Mouse (Mus musculus) mouse embryonic stem cell (cell line): ENCODE measurements around the gene Tsn.

Experiments used
- in situ Hi-C, 2 experiments: fragments of 300-500 bp; cut with MboI; formaldehyde crosslinking; loops; 1 replicate in 1 of 2; 3 replicates in 1 of 2; pipeline ENCODE4 v1.14.3; 2019 to 2020; ENCODE audit warnings: low sequenced_read_pairs in 2 of 2, low pct_unique_long_range_greater_than_20kb in 1 of 2, mixed read lengths in 1 of 2; ENCODE audit not compliant: unreplicated experiment in 1 of 2

Gene Tsn

DNA sequence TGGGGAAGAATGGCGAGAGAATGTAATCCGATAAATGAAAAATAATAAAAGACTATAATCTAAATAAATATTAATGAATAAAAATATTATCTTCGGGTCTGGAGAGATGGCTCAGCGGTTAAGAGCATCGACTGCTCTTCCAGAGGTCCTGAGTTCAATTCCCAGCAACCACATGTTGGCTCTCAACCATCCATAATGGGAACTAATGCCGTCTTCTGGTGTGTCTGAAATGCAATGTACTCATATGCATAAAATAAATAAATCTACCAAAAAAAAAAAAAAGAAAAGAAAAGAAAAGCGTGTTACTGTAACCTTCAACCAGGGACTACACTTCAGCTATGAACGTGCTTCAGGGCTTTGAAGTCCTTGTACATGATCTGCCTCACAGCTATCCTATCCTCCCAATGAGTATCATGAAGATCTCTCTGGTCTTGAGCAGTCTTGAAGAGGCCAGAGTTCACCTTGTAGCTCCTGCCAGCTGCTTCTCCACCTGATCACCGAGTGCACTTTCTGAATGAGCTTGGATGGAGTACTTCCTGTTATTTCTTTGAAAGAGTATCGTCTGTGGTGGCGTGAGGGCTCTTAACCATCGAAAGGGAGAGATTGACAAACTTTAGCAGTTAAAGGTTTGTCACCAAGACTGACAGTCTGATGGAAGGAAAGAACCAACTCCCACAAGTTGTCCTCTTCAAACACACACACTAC, at the start of gene Tsn:
Gene Tsn, minus strand, starts transcription at position 118 of the 705 bp plus-strand sequence.
- in situ Hi-C loops, result no loop called here

- in situ Hi-C loops, result loop anchor here in 1 of 2 experiments (25.0 kb wide), 1 partner anchor 378 kb away; no protein-coding TSS in a partner anchor
Observed at GRCm38 (mm10) chr1:118359071-118359761, 47.7 kb upstream of the Tsn start.

- in situ Hi-C loops, result loop anchor here (25.0 kb wide), 2 partner anchors 387 to 412 kb away; no protein-coding TSS in a partner anchor
Observed at GRCm38 (mm10) chr1:118349922-118350321, 38.4 kb upstream of the Tsn start.

- in situ Hi-C loops, result loop anchor here in 1 of 2 experiments (25.0 kb wide), 1 partner anchor 418 kb away; no protein-coding TSS in a partner anchor
Observed at GRCm38 (mm10) chr1:118343649-118344435, 32.3 kb upstream of the Tsn start.

DNA sequence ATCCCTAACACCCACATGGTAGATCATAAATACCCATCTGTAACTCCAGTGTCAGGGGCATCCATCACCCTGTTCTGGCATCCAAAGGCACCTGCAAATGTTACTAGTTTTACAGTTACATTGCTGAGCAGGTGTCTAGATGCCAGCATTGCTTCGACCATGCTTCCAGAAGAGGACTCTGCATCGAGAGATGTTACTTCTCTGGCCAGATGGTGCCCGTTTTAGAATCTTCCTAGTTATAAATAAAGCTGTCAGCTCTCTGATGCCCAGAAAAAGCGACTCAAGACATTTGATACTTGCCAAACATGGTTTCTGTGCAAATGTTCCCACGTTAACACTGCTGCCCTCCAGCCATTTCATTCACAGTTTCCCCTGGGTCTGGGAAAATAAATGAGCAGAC, 26.4 kb upstream of the Tsn start:
- in situ Hi-C loops, result loop anchor here in 1 of 2 experiments (25.0 kb wide), 1 partner anchor 424 kb away; no protein-coding TSS in a partner anchor

- in situ Hi-C loops, result loop anchor here in 1 of 2 experiments (25.0 kb wide), 1 partner anchor 426 kb away; no protein-coding TSS in a partner anchor
Observed at GRCm38 (mm10) chr1:118335847-118336246, 24.3 kb upstream of the Tsn start.

- in situ Hi-C loops, result loop anchor here in 1 of 2 experiments (25.0 kb wide), 1 partner anchor 427 kb away; no protein-coding TSS in a partner anchor
Observed at GRCm38 (mm10) chr1:118334749-118335713, 23.5 kb upstream of the Tsn start.

DNA sequence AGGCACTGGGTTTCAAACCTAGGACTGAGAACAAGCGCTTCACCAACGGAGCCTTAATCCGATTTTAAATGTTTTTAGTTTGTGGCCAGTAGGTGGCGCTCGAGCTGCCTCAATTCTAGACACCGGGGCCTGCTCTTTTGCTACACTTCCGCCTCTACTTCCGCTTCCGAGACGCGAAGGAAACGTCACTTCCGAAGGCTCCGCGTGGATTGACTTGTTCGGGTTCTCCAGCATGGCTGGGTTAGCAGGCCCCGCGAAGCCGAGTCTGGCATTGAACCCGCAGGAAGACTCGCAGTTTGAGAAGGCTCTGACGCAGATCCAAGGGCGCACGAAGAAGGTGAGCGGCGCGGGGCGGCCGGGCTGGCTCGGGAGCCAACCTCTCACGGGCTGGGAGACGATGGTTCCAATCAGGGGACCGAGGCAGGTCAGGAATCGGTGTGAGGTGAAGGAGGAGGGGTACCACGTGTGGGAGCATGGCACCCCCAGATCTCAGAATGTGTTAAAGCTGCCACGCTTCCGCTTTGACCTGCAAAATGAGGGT, 10.2 kb upstream of the Tsn start, which contains the start of gene Nifk:
Gene Nifk, plus strand, starts transcription at position 179 of the 541 bp plus-strand sequence.
- in situ Hi-C loops, result no loop called here

DNA sequence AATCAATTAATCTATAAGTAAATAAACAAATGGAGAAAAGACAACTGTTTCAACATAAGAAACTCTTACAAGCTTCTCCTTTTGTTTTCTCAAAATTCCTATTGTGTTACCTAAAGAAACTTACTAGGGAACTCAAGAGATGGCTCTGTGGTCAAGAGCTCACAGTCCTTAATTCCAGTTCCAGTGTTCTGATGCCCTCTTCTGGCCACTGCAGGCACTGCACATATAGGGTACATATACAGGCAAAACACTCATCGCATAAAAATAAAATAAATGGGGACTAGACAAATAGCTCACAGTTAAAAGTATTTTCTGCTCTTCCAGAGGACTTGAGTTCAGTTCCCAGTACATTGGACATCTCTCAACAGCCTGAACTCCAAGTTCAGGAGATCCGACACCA, 9.2 kb upstream of the Tsn start:
- in situ Hi-C loops, result no loop called here

DNA sequence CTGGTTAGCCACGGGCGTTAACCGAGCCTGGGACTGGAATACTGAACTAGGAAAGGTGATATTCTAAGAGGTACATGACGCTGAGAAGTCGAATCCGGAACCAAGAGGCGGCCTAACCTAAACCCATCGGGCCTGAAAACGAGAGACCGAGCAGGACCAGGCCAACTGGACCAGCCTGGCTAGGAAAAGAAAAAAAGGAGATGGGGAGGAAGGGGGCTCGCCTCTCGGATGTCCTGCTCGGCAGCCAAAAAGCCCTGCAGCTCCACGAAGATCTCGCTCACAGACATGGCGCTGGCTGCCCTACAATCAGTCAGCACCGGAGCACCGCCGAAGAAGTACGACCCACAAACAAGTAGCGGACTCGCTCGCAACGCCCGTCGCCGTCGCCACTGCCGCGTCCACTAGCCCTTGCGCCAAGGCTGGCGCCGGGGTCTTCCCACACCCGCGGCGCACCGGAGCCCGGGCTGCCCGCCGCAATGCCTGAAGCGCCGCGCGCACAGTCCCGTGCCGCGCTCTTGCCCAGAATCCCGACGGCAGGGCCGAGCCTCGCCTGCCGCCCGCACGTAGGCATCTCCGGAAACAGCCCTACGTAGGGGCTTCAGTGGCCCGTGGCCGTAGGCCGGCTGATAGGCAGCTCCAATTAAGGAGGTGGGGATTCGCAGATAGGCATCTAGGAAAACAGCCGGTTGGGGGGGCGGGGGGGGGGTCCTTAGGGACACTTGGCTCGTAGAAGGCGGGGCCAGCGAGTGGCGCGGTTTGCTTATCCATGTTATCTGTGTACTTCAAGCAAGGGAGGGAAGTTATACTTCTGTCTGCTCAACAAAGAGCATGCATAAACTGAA, 538 bp downstream of the Tsn start:
- in situ Hi-C loops, result no loop called here

GRCm38 (mm10) chr1:118297719-118298118, 13.8 kb downstream of the Tsn start:
- in situ Hi-C loops, result no loop called here

DNA sequence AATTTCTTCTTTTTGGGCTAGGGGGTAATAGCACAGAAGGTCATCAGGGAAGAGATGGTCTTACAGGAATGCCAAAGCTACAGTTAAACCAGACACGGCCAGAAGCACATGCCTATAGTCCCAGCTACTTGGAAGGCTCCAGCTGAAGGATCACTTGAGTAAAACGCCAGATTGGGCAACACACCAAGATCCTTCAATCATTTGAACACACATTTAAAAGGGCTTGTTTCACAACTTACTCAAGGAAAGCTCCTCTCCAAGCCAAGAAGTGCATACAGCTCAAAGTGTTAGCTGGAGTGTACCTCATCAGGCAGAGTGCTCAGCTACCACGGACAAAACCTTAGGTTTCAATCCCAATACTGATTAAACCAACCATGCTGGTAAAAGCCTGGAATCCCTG, 14.9 kb downstream of the Tsn start:
- in situ Hi-C loops, result no loop called here

DNA sequence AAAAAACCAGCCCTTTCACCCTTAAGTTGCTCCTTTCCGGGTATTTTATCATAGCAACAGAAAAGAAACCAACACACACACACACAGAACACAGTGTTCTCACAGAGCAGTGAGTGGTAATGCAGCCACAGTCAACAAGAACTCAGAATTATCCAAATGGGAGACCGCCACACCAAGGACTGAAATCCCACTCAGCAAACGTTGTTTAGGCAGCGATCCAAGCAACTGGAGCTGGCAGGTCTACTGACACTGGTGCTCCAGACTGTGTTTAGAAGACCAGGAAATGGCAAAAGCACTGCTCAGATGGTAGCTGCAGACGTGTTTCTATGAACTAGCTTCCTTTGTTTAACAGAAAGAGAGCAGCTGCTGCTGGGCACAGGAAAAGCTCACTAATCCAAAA, 16.7 kb downstream of the Tsn start:
- in situ Hi-C loops, result no loop called here

DNA sequence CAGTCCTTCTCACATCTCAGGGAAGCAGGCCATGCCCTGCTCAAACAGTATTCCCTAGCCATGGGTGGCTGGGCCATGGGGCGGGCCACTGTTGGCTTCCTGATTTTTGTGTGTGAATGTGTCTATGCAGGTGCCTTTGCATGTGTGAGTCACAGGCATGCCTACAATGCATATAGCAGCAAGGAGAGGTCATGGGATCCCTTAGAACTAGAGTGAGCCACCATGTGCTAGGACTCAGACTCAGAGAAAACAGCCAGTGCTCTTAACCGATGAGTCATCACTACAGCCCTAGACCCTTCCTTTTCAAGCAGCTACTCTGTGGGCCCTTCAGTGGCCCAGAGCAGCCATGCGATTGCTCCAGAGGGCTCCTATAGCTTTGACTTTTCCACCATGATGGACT, 17.3 kb downstream of the Tsn start:
- in situ Hi-C loops, result no loop called here

DNA sequence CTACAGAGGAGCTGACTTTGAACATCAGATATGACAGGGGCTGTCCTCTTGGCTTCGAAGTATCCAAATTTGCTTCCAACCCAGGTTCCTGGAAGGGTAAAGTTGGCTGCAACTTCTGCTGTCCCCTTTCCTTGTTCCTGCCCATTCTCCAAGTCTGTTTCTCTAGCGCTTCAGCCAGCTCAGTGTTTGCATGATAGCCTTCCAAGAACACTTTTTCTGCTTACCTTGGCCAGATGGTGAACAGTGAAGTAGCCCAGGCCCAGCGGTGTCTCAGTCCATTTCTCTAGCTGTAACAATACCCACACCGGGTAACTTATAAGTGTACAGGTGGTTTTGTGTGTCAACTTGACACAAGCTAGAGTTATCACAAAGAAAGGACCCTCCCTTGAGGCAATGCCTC, 19.2 kb downstream of the Tsn start:
- in situ Hi-C loops, result no loop called here

GRCm38 (mm10) chr1:118275139-118275538, 36.4 kb downstream of the Tsn start:
- in situ Hi-C loops, result no loop called here

- in situ Hi-C loops, result no loop called here
Observed at GRCm38 (mm10) chr1:118251931-118252330, 59.6 kb downstream of the Tsn start.
